Mouse (Mus musculus) hindbrain, embryonic 11.5 days (tissue): ENCODE results near the gene Klf16. TPM values are rescaled to one million over a fixed set of nuclear protein-coding genes. Genes with fewer than 3 reads are reported as not detected.

Experiments used
- ATAC-seq: fragments of 200-750 bp; cut with Nextera tagmentation; 2 replicates; pipeline ENCODE4 v1.8.0; 2017; ENCODE audit warnings: mild to moderate bottlenecking, moderate TSS enrichment, moderate library complexity; ENCODE audit not compliant: low FRiP score
- DNase-seq: peaks from one replicate; pipeline ENCODE4 v3.0.0-alpha.2; 2015; ENCODE audit warnings: low spot score
- H3K27ac ChIP-seq: fragments of 300-500 bp; sonication (generic); 2 replicates; pipeline ENCODE4 v1.5.1; 2014; ENCODE audit warnings: mild to moderate bottlenecking, low read depth, low read length
- H3K27me3 ChIP-seq: fragments of 300-500 bp; sonication (generic); 2 replicates; pipeline ENCODE4 v1.6.1; 2014; ENCODE audit warnings: mild to moderate bottlenecking, low read length, moderate library complexity, mixed read lengths; ENCODE audit not compliant: control insufficient read depth, insufficient read depth
- H3K36me3 ChIP-seq: fragments of 300-500 bp; sonication (generic); 2 replicates; pipeline ENCODE4 v1.6.1; 2014; ENCODE audit warnings: mild to moderate bottlenecking, low read length, moderate library complexity, mixed read lengths; ENCODE audit not compliant: control insufficient read depth, insufficient read depth
- H3K4me1 ChIP-seq: fragments of 300-500 bp; sonication (generic); replicated peaks from 2 replicates; pipeline ENCODE4 v1.6.1; 2014; ENCODE audit warnings: low read length, mixed read lengths; ENCODE audit not compliant: control insufficient read depth, insufficient read depth
- H3K4me2 ChIP-seq: fragments of 300-500 bp; sonication (generic); replicated peaks from 2 replicates; pipeline ENCODE4 v1.6.1; 2014; ENCODE audit warnings: mild to moderate bottlenecking, low read depth, low read length
- H3K4me3 ChIP-seq: fragments of 300-500 bp; sonication (generic); 2 replicates; pipeline ENCODE4 v1.5.1; 2014; ENCODE audit warnings: low read depth, low read length
- H3K9ac ChIP-seq: fragments of 300-500 bp; sonication (generic); 2 replicates; pipeline ENCODE4 v1.6.1; 2014; ENCODE audit warnings: low read depth, low read length
- H3K9me3 ChIP-seq: fragments of 300-500 bp; sonication (generic); 2 replicates; pipeline ENCODE4 v1.6.1; 2016; ENCODE audit warnings: low read length; ENCODE audit not compliant: control insufficient read depth
- WGBS: fragments of 180-500 bp; shearing (Covaris S2); extraction: QIAGEN DNeasy Blood & Tissue Kit; methylation state at CpG from one replicate; pipeline ENCODE4 v1.1.7; 2014; 5-methylcytosine and 5-hydroxymethylcytosine counted together
- polyA plus RNA-seq: library from polyadenylated mRNA; unstranded; fragments of >200 nt; fragmentation: Nextera tagmentation; extraction: Ambion mirVana; gene quantifications from 2 replicates; pipeline ENCODE4 v1.2.1, GENCODE M21; 2014

Klf16 gene
- polyA plus RNA-seq, 1 experiment from 2014 or later, result 4.2 TPM

- H3K9me3 ChIP-seq, result no peaks in the 10 kb centered on the region
- no peaks in the 10 kb centered on the region for H3K27me3 ChIP-seq
- no peak overlapping the region for H3K27ac ChIP-seq
- no peaks in the 10 kb centered on the region for H3K36me3 ChIP-seq
- DNase-seq, result no peak
- no peak overlapping the region for H3K4me3 ChIP-seq
- H3K4me2 ChIP-seq, result no peak overlapping the region
- ATAC-seq, result no peak
- no peak overlapping the region for H3K9ac ChIP-seq
- peaks cover 18% of the 10 kb centered on the region for H3K4me1 ChIP-seq
- WGBS, result 57% methylated on average over 9 of the region's 9 CpGs
Measured at GRCm38 (mm10) chr10:80573944-80574343, 3.2 kb downstream of the Klf16 start.

DNA sequence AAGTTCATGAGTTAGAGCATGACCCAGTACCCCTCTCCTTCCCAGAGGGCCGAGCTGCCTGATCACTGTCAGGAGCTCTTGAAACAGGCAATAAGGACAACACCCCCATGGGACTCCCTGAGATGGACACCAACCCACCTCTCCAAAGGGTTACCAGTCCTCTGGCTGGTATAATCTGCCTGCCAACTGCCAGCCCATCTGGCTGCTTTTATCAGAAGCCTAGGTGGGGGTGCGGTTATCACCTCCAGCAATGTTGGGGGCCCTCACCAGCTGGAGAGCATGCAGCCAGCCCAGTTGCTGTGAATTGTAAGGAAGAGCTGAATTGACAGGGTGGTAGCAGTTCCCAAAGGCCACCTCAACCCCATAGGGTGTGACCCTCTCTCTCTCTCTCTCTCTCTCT lies 4.6 kb downstream of the Klf16 start:
- Histone ChIP-seq H3K27ac (no peak overlapping the region), H3K36me3 (no peaks in the 10 kb centered on the region), H3K4me2 (no peak overlapping the region), H3K4me3 (no peak overlapping the region), H3K27me3 (no peaks in the 10 kb centered on the region), H3K4me1 (peaks cover 18% of the 10 kb centered on the region), H3K9ac (no peak overlapping the region), H3K9me3 (no peaks in the 10 kb centered on the region)
- 89% methylated on average over 2 of the region's 2 CpGs for WGBS
- DNase-seq, result no peak
- no peak for ATAC-seq

GRCm38 (mm10) chr10:80570871-80571836 lies 6.0 kb downstream of the Klf16 start:
- ATAC-seq, result 0 out of 2 replicates have a peak, but pooled peaks have one; percentile 20
- DNase-seq, result peak; percentile 55
- peak overlapping the region; percentile 48; the same call in 1 of the 2 replicates for H3K27ac ChIP-seq
- 23% methylated on average over 30 of the region's 30 CpGs for WGBS
- no peak overlapping the region for H3K4me3 ChIP-seq
- H3K9ac ChIP-seq, result peak overlapping the region; percentile 43
- H3K36me3 ChIP-seq, result no peaks in the 10 kb centered on the region
- peak overlapping the region; percentile 38 for H3K4me2 ChIP-seq
- H3K9me3 ChIP-seq, result no peaks in the 10 kb centered on the region
- H3K27me3 ChIP-seq, result no peaks in the 10 kb centered on the region
- peaks cover 18% of the 10 kb centered on the region for H3K4me1 ChIP-seq

DNA sequence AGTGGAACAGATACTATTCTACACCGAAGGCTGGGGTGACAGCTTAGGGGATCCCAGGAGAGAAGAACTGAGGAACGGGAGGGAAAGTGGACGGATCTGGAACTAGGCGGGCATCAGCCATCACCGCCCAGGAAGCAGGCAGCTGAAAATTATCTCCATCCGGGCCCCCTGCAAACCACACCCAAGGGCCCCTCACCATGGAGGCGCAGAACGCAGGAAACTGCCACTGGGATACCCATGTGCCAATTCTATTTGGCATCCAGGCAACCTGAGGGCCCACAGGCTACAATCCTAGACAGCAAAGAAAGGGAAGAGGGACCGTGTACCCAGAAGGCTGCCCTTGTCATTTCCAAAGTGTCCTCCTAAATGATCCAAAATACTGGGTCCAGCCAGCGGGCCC lies 6.7 kb downstream of the Klf16 start:
- Histone ChIP-seq H3K4me2 (no peak overlapping the region), H3K4me1 (peaks cover 16% of the 10 kb centered on the region), H3K27me3 (no peaks in the 10 kb centered on the region), H3K27ac (no peak overlapping the region; the same call in 1 of the 2 replicates), H3K9ac (no peak overlapping the region; the same call in 1 of the 2 replicates), H3K36me3 (no peaks in the 10 kb centered on the region), H3K9me3 (no peaks in the 10 kb centered on the region), H3K4me3 (no peak overlapping the region)
- ATAC-seq (no peak), DNase-seq (no peak)
- 90% methylated on average over 10 of the region's 10 CpGs for WGBS

DNA sequence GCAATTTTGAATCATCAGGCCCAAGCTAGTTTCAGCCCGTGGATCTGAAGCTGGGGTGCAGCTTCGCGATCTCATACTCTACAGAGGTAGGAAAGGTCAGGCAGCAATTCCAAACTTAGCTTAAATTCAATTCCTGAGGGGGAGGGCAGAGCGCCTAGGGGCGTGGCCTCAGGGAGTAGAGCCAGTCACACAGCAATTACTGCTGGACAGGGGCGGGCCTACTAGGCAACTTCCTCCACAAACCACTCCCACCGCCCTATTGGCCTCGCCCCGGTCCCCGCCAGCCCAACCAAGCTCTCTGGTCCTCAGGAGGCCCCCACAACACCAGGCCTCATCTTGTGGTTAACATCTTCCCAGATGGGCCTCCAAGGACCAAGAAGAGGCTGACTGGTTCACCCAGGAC lies 7.5 kb downstream of the Klf16 start:
- no peak for ATAC-seq
- Histone ChIP-seq H3K9me3 (no peaks in the 10 kb centered on the region), H3K4me2 (no peak overlapping the region), H3K4me1 (peaks cover 16% of the 10 kb centered on the region), H3K27ac (no peak overlapping the region), H3K36me3 (no peaks in the 10 kb centered on the region), H3K4me3 (no peak overlapping the region), H3K27me3 (no peaks in the 10 kb centered on the region), H3K9ac (no peak overlapping the region)
- 34% methylated on average over 10 of the region's 10 CpGs for WGBS
- no peak for DNase-seq

DNA sequence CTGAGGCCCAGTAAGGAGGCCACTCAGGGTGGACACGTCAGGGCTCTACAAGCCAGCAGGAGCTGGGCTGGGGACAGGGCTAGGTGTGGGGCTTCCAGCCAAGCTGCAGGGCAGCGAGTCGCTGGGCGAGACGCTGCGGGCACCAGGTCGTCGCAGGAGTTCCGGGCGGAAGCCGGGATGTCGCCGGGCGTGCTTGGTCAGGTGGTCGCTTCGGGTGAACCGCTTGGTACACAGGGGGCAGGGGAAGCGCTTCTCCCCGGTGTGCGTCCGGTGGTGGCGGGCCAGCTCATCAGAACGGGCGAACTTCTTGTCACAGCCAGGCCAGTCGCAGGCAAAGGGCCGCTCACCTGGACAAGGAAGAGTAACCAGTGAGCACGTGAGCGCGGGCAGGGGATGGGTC lies 8.2 kb downstream of the Klf16 start:
- Histone ChIP-seq H3K4me2 (no peak overlapping the region), H3K4me1 (peaks cover 16% of the 10 kb centered on the region), H3K4me3 (no peak overlapping the region), H3K27me3 (no peaks in the 10 kb centered on the region), H3K27ac (no peak overlapping the region), H3K36me3 (no peaks in the 10 kb centered on the region), H3K9me3 (no peaks in the 10 kb centered on the region), H3K9ac (no peak overlapping the region)
- DNase-seq (no peak), ATAC-seq (no peak)
- WGBS, result 93% methylated on average over 29 of the region's 29 CpGs

DNA sequence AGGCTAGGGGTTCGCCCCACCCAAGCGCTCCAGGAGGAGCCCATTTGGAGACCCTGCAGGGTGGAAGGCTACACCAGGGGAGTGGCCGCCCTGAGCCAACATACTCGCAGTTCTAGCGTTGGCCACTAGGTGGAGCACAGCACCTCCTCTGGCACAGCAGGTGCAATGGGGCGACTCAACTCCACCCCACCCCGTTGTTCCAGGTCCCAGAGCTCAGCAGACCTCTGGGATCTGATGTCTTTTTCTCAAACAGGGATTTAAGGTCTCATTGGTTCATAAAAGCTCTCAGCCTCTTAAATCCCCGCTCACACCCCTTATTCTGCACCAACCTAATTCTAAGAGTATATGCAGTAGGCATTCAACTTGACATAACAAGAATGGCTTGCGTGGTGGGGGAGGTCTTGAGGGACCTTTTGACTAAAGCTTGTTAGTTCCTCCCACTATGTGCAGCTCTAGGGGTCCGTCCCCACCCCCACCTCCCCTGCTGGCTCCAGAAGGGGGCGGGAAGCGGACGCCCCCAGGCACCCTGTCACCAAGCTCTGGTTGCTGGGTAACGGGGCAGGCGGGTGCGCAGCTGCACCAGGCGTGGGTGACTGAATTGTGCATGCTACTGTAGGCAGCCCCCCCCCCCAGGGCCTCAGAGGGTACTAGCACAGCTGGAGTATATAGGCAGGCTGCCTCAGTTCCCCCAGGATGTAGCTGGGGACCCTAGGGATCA lies 10.6 kb downstream of the Klf16 start:
- peaks cover 10% of the 10 kb centered on the region for H3K4me1 ChIP-seq
- WGBS, result 13% methylated on average over 17 of the region's 17 CpGs
- H3K4me3 ChIP-seq, result no peak overlapping the region
- H3K27me3 ChIP-seq, result no peaks in the 10 kb centered on the region
- no peak overlapping the region for H3K9ac ChIP-seq
- DNase-seq (peak; percentile 92), ATAC-seq (peak; percentile 68)
- H3K27ac ChIP-seq, result peak overlapping the region; percentile 34
- H3K4me2 ChIP-seq, result peak overlapping the region; percentile 18; the same call in 1 of the 2 replicates
- no peaks in the 10 kb centered on the region for H3K36me3 ChIP-seq
- H3K9me3 ChIP-seq, result no peaks in the 10 kb centered on the region

- DNase-seq (peak; percentile 96), ATAC-seq (peak; percentile 81)
- Histone ChIP-seq H3K9me3 (no peaks in the 10 kb centered on the region), H3K4me1 (peaks cover 6% of the 10 kb centered on the region), H3K9ac (peak within 1 kb of the TSS; percentile 93), H3K4me2 (peak within 1 kb of the TSS; percentile 93), H3K36me3 (no peaks in the 10 kb centered on the region), H3K27ac (peak within 1 kb of the TSS; percentile 85), H3K4me3 (peak within 1 kb of the TSS; percentile 98), H3K27me3 (no peaks in the 10 kb centered on the region)
- WGBS, result 0% methylated on average over 64 of the region's 72 CpGs
Measured at GRCm38 (mm10) chr10:80561116-80561944, 15.8 kb downstream of the Klf16 start, which contains the start of gene Rexo1. TSS of gene Rexo1 (minus strand) at chr10:80561560.
